Mouse (Mus musculus) adrenal gland, postnatal 4 days (tissue): ENCODE measurements around the gene Fbxw4. TPM values are rescaled to one million over a fixed set of nuclear protein-coding genes. Genes with fewer than 3 reads are reported as not detected.
"Not testable (repeated sequence)": the region's sequence is repeated elsewhere in the genome, so short reads cannot be mapped to it uniquely, and the experiment has no call there.

Experiments
- DNase-seq, 2 experiments: peaks; one replicate each; pipeline ENCODE4 v3.0.0; 2021 to 2022; ENCODE audit warnings: low spot score in 2 of 2, mixed read lengths in 2 of 2
- total RNA-seq, 2 experiments: library from RNA; stranded (reverse); gene quantifications; 2 replicates each; pipeline ENCODE4 v1.2.3; 2021

Fbxw4 gene
- total RNA-seq, 2 experiments from 2014 or later = 29.3 to 31.6 TPM

- no peak for DNase-seq
Measured at GRCm38 (mm10) chr19:45656810-45657595, 3.1 kb downstream of the Fbxw4 start.

- no peak for DNase-seq
Measured at GRCm38 (mm10) chr19:45655870-45656269, 4.2 kb downstream of the Fbxw4 start.

- DNase-seq = no peak
Measured at GRCm38 (mm10) chr19:45653986-45654385, 6.1 kb downstream of the Fbxw4 start.

- no peak for DNase-seq
Measured at GRCm38 (mm10) chr19:45652286-45652988, 7.7 kb downstream of the Fbxw4 start.

- no peak for DNase-seq
Measured at GRCm38 (mm10) chr19:45651524-45651923, 8.6 kb downstream of the Fbxw4 start.

GRCm38 (mm10) chr19:45649776-45650175 is 10.3 kb downstream of the Fbxw4 start:
- no peak for DNase-seq

- not testable (repeated sequence) for DNase-seq
Measured at GRCm38 (mm10) chr19:45648469-45648868, 11.6 kb downstream of the Fbxw4 start.

- no peak for DNase-seq
Measured at GRCm38 (mm10) chr19:45646866-45647265, 13.2 kb downstream of the Fbxw4 start.

GRCm38 (mm10) chr19:45640691-45641090 is 19.4 kb downstream of the Fbxw4 start:
- no peak for DNase-seq

GRCm38 (mm10) chr19:45635960-45636359 is 24.2 kb downstream of the Fbxw4 start:
- no peak for DNase-seq

- no peak for DNase-seq
Measured at GRCm38 (mm10) chr19:45631584-45631983, 28.5 kb downstream of the Fbxw4 start.

- DNase-seq = no peak
Measured at GRCm38 (mm10) chr19:45630953-45631352, 29.2 kb downstream of the Fbxw4 start.

GRCm38 (mm10) chr19:45629219-45629618 is 30.9 kb downstream of the Fbxw4 start:
- no peak for DNase-seq

- no peak for DNase-seq
Measured at GRCm38 (mm10) chr19:45628649-45629048, 31.5 kb downstream of the Fbxw4 start.

- no peak for DNase-seq
Measured at GRCm38 (mm10) chr19:45627036-45627435, 33.1 kb downstream of the Fbxw4 start.

GRCm38 (mm10) chr19:45623710-45624109 is 36.4 kb downstream of the Fbxw4 start:
- no peak for DNase-seq

- no peak for DNase-seq
Measured at GRCm38 (mm10) chr19:45622144-45622543, 38.0 kb downstream of the Fbxw4 start.

GRCm38 (mm10) chr19:45621061-45621460 is 39.1 kb downstream of the Fbxw4 start:
- DNase-seq = no peak

- DNase-seq = no peak
Measured at GRCm38 (mm10) chr19:45619744-45620501, 40.2 kb downstream of the Fbxw4 start.

GRCm38 (mm10) chr19:45618184-45618583 is 41.9 kb downstream of the Fbxw4 start:
- DNase-seq = no peak

- DNase-seq = no peak
Measured at GRCm38 (mm10) chr19:45616735-45617134, 43.4 kb downstream of the Fbxw4 start.

- no peak for DNase-seq
Measured at GRCm38 (mm10) chr19:45616214-45616518, 43.9 kb downstream of the Fbxw4 start.
